Mouse (Mus musculus) liver, adult 2 months (tissue): ENCODE measurements around the gene Stt3b. TPM values are rescaled to one million over a fixed set of nuclear protein-coding genes. Genes with fewer than 3 reads are reported as not detected.
A peak's percentile ranks its signal among the peaks of the same experiment; 100 is the strongest.

ENCODE experiments used
- DNase-seq: peaks from one replicate; pipeline ENCODE4 v3.0.0-alpha.2; 2011; ENCODE audit warnings: low read depth, low spot score; ENCODE audit errors: extremely low read depth
- H3K27ac ChIP-seq: fragments of 200-500 bp; replicated peaks from 2 replicates; pipeline ENCODE4 v1.5.1; 2012; ENCODE audit warnings: low read depth, mild to moderate bottlenecking, control low read depth, inconsistent platforms, low read length; ENCODE audit not compliant: insufficient read depth
- H3K27me3 ChIP-seq: fragments of 200-500 bp; 2 replicates; pipeline ENCODE4 v1.6.1; 2012; ENCODE audit warnings: mild to moderate bottlenecking, moderate library complexity, low read length, inconsistent platforms; ENCODE audit not compliant: control insufficient read depth, insufficient read depth
- H3K36me3 ChIP-seq: fragments of 200-500 bp; 2 replicates; pipeline ENCODE4 v1.6.1; 2012; ENCODE audit warnings: low read length, inconsistent platforms; ENCODE audit not compliant: control insufficient read depth, insufficient read depth
- H3K4me1 ChIP-seq: fragments of 200-500 bp; 2 replicates; pipeline ENCODE4 v1.6.1; 2011; ENCODE audit warnings: low read length; ENCODE audit not compliant: control insufficient read depth, insufficient read depth
- H3K4me3 ChIP-seq: fragments of 200-500 bp; 2 replicates; pipeline ENCODE4 v1.5.1; 2011; ENCODE audit warnings: low read depth, mild to moderate bottlenecking, control low read depth, low read length, moderate library complexity; ENCODE audit not compliant: insufficient read depth
- H3K79me2 ChIP-seq: fragments of 200-500 bp; 2 replicates; pipeline ENCODE4 v1.6.1; 2012; ENCODE audit warnings: inconsistent platforms, mild to moderate bottlenecking, low read length, moderate library complexity; ENCODE audit not compliant: control insufficient read depth, insufficient read depth
- H3K9ac ChIP-seq: fragments of 200-500 bp; 2 replicates; pipeline ENCODE4 v1.6.1; 2012; ENCODE audit warnings: low read depth, mild to moderate bottlenecking, control low read depth, inconsistent platforms, low read length
- CTCF ChIP-seq: fragments of 200-500 bp; IDR thresholded peaks from 2 replicates; pipeline ENCODE4 v1.5.1; 2011; ENCODE audit warnings: low read depth, low read length, control low read depth
- POLR2A ChIP-seq: fragments of 200-500 bp; IDR thresholded peaks from 2 replicates; pipeline ENCODE4 v1.6.1; 2011; ENCODE audit warnings: low read length, control low read depth; ENCODE audit not compliant: insufficient read depth; ENCODE audit errors: extremely low read depth
- WGBS: fragments of 180-500 bp; shearing (Covaris S2); methylation state at CpG from one replicate; pipeline ENCODE4 v1.1.7; 2018; 5-methylcytosine and 5-hydroxymethylcytosine counted together
- polyA plus RNA-seq: library from polyadenylated mRNA; depleted of rRNA; stranded (reverse); fragments of >200 nt; gene quantifications from 2 replicates; pipeline ENCODE4 v1.2.3, GENCODE M21; 2012
- total RNA-seq: library from RNA; depleted of rRNA; stranded (reverse); fragments of >200 nt; gene quantifications from 2 replicates; pipeline ENCODE4 v1.2.3, GENCODE M21; 2014

Stt3b gene
- total and polyA plus RNA-seq, 2 experiments: 28.2 to 60.5 TPM

DNA sequence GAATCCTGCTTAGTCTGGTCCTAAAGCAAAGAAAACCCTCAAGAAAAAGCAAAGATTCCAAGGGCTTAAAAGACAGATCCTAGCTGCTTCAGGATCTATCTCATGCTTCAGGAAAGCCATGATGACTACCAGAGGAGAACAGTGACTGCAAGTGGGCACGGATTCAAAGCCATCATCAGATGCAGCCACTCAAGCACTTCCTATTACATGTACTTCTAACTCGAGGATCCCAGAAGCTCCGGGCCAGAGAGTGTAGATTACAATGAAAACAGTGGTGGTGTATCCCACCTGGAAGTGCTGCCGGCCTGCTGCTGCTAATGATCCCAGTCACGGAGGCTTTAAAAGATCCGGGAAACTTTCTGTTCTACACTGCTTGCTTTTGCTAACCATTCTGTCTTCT, 4.0 kb downstream of the Stt3b start:
- H3K36me3 ChIP-seq: no peaks in the 10 kb centered on the region
- DNase-seq: no peak
- no peaks in the 10 kb centered on the region for H3K27me3 ChIP-seq
- no peak for TF ChIP-seq POLR2A
- no peak for TF ChIP-seq CTCF
- no peak overlapping the region for H3K27ac ChIP-seq
- no peak overlapping the region for H3K9ac ChIP-seq
- 19% methylated on average over 6 of the region's 6 CpGs for WGBS
- H3K4me1 ChIP-seq: peaks cover 28% of the 10 kb centered on the region
- peaks cover 24% of the 10 kb centered on the region for H3K79me2 ChIP-seq
- no peak overlapping the region for H3K4me3 ChIP-seq

- no peak for TF ChIP-seq CTCF
- no peak for TF ChIP-seq POLR2A
- Histone ChIP-seq H3K27me3 (no peaks in the 10 kb centered on the region), H3K79me2 (peaks cover 28% of the 10 kb centered on the region), H3K36me3 (no peaks in the 10 kb centered on the region), H3K4me1 (peaks cover 35% of the 10 kb centered on the region), H3K9ac (no peak overlapping the region), H3K4me3 (no peak overlapping the region), H3K27ac (no peak overlapping the region)
- DNase-seq: no peak
- WGBS: 54% methylated on average over 4 of the region's 4 CpGs
Measured at GRCm38 (mm10) chr9:115304149-115304548, 6.1 kb downstream of the Stt3b start.

DNA sequence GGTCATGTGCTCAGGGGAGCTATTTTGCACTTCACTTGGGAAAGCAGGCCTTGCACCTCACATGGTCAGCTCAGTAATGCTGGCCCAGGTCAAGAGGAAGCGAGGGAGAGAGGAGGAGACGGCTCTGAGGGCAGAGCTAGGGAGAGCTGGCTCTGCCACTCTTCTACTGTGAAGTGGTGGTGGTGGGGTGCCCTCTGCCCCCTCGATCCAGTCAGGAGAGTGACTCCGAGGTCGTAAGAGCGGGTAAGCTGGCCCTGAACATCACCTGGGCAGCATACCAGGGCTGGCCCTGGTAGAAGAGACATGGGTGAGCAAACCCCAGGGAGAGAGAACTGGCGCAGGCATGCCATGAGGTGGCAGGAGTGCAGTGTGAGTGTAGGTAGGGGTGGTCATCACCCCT, 8.6 kb downstream of the Stt3b start:
- no peaks in the 10 kb centered on the region for H3K36me3 ChIP-seq
- H3K27ac ChIP-seq: no peak overlapping the region
- 26% methylated on average over 7 of the region's 7 CpGs for WGBS
- no peak overlapping the region for H3K9ac ChIP-seq
- peaks cover 27% of the 10 kb centered on the region for H3K79me2 ChIP-seq
- no peak overlapping the region for H3K4me3 ChIP-seq
- TF ChIP-seq CTCF (peak; percentile 49; the same call in 1 of the 2 replicates), POLR2A (no peak)
- no peaks in the 10 kb centered on the region for H3K27me3 ChIP-seq
- DNase-seq: peak; percentile 71
- H3K4me1 ChIP-seq: peaks cover 39% of the 10 kb centered on the region

- no peak for DNase-seq
- no peaks in the 10 kb centered on the region for H3K36me3 ChIP-seq
- H3K9ac ChIP-seq: no peak overlapping the region
- peaks cover 24% of the 10 kb centered on the region for H3K79me2 ChIP-seq
- H3K4me1 ChIP-seq: peaks cover 36% of the 10 kb centered on the region
- WGBS: 93% methylated on average over 6 of the region's 6 CpGs
- no peaks in the 10 kb centered on the region for H3K27me3 ChIP-seq
- H3K4me3 ChIP-seq: no peak overlapping the region
- no peak for TF ChIP-seq POLR2A
- no peak overlapping the region for H3K27ac ChIP-seq
Measured at GRCm38 (mm10) chr9:115301002-115301579, 9.1 kb downstream of the Stt3b start.

GRCm38 (mm10) chr9:115296738-115297137, 13.5 kb downstream of the Stt3b start:
- no peak overlapping the region for H3K9ac ChIP-seq
- no peaks in the 10 kb centered on the region for H3K27me3 ChIP-seq
- H3K27ac ChIP-seq: no peak overlapping the region
- H3K79me2 ChIP-seq: peaks cover 53% of the 10 kb centered on the region
- H3K4me1 ChIP-seq: peaks cover 22% of the 10 kb centered on the region
- H3K4me3 ChIP-seq: no peak overlapping the region
- no peaks in the 10 kb centered on the region for H3K36me3 ChIP-seq
- TF ChIP-seq POLR2A (no peak), CTCF (no peak)
- WGBS: 20% methylated on average over 7 of the region's 7 CpGs
- no peak for DNase-seq

- Histone ChIP-seq H3K27me3 (no peaks in the 10 kb centered on the region), H3K4me1 (peaks cover 12% of the 10 kb centered on the region; the same call in 1 of the 2 replicates), H3K79me2 (peaks cover 49% of the 10 kb centered on the region), H3K4me3 (no peak overlapping the region), H3K36me3 (no peaks in the 10 kb centered on the region), H3K9ac (no peak overlapping the region), H3K27ac (no peak overlapping the region)
- WGBS: 87% methylated on average over 10 of the region's 10 CpGs
- DNase-seq: no peak
- TF ChIP-seq CTCF (no peak), POLR2A (no peak)
Measured at GRCm38 (mm10) chr9:115293920-115294594, 16.2 kb downstream of the Stt3b start.
